Mouse (Mus musculus): ENCODE data around the gene Synpo2l.

DNA sequence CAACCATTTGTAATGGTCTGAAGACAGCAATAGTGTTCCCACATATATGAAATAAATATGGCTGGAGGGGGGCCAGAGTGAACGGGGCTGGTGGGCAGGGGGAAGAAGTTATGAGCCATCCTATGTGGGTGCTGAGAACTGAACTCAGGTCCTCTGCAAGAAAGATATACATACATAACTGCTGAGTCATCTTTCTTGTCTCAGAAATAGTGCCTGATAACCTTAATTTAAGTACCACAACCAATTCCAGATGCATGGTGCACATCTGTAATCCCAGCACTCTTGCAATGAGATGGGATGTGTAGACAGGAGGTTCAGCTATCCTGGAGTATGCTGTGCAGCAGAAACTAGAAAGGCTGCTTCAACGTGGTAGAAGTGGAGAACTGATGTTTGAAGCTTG lies 13.6 kb upstream of the Synpo2l start:
- no peak for TF ChIP-seq POLR2A (IDR thresholded peaks at IDR 0.05; ENCODE audit: control insufficient read depth, low read depth, low read length)
- no peak for TF ChIP-seq CTCF (IDR thresholded peaks at IDR 0.05; ENCODE audit: control insufficient read depth, insufficient read depth, insufficient replicate concordance, low read depth, low read length)

All from testis, adult 2 months (tissue).